Mouse (Mus musculus): ENCODE results near the gene Gm10570.

- no peak for TF ChIP-seq CTCF (IDR thresholded peaks at IDR 0.05; ENCODE audit: extremely low read depth, insufficient read length, insufficient replicate concordance, low read depth, low read length)
- no peak for TF ChIP-seq POLR2A (IDR thresholded peaks at IDR 0.05; ENCODE audit: low read depth, low read length)
Observed at GRCm38 (mm10) chr4:130279105-130279504, 29.4 kb downstream of the Gm10570 start, which contains the start of gene Serinc2.
